Mouse (Mus musculus) C2C12 (cell line): Measurements from ENCODE around the gene Casc1. TPM values are rescaled to one million over a fixed set of nuclear protein-coding genes. Genes with fewer than 3 reads are reported as not detected.

Experiments used
- H3K27me3 ChIP-seq: one replicate; pipeline ENCODE4 v1.6.1; 2011; ENCODE audit not compliant: control insufficient read depth, insufficient read depth, insufficient read length
- H3K36me3 ChIP-seq: one replicate; pipeline ENCODE4 v1.6.1; 2011; ENCODE audit not compliant: control insufficient read depth, insufficient read depth
- H3K4me3 ChIP-seq: one replicate; pipeline ENCODE4 v1.5.1; 2011; ENCODE audit warnings: mild to moderate bottlenecking, control low read depth; ENCODE audit not compliant: poor library complexity, insufficient read depth, severe bottlenecking
- H3K79me2 ChIP-seq: one replicate; pipeline ENCODE4 v1.6.1; 2011; ENCODE audit not compliant: control insufficient read depth, insufficient read depth
- H3K79me3 ChIP-seq: one replicate; pipeline ENCODE4 v1.6.1; 2011; ENCODE audit warnings: low read depth, control low read depth
- H3ac ChIP-seq: one replicate; pipeline ENCODE3; 2011; ENCODE audit warnings: low read depth; ENCODE audit not compliant: control insufficient read depth, insufficient read length
- CEBPB ChIP-seq: IDR thresholded peaks from one replicate; pipeline ENCODE4 v1.6.1; 2011; ENCODE audit warnings: low read depth, mild to moderate bottlenecking, control low read depth, moderate library complexity
- CTCF ChIP-seq: IDR thresholded peaks from one replicate; pipeline ENCODE4 v1.5.1; 2011; ENCODE audit not compliant: control insufficient read depth, insufficient read depth, insufficient read length
- FOSL1 ChIP-seq: IDR thresholded peaks from one replicate; pipeline ENCODE4 v1.8.0; 2011; ENCODE audit warnings: mild to moderate bottlenecking, low read length; ENCODE audit not compliant: poor library complexity, insufficient read depth, severe bottlenecking
- MAX ChIP-seq: IDR thresholded peaks from one replicate; pipeline ENCODE4 v1.6.1; 2011; ENCODE audit warnings: mild to moderate bottlenecking, control low read depth
- MYOD1 ChIP-seq: IDR thresholded peaks from one replicate; pipeline ENCODE4 v1.6.1; 2011; ENCODE audit warnings: low read depth; ENCODE audit not compliant: control insufficient read depth, insufficient read length
- MYOG ChIP-seq: IDR thresholded peaks from one replicate; pipeline ENCODE4 v1.6.1; 2011; ENCODE audit not compliant: control insufficient read depth, insufficient read length; ENCODE audit errors: extremely low read depth
- USF1 ChIP-seq: IDR thresholded peaks from one replicate; pipeline ENCODE4 v1.6.1; 2011; ENCODE audit warnings: low read depth, mild to moderate bottlenecking, control low read depth, moderate library complexity
- polyA plus RNA-seq: library from polyadenylated mRNA; unstranded; fragments of >200 nt; fragmentation: generic; extraction: Trizol; gene quantifications from one replicate; pipeline ENCODE4 v1.2.1, GENCODE M21; 2012; ENCODE audit warnings: missing spikeins

The Casc1 gene
- polyA plus RNA-seq, 1 experiment, result 0.25 TPM

- Histone ChIP-seq H3K79me2 (peaks cover 54% of the 10 kb centered on the region), H3K36me3 (peaks cover 29% of the 10 kb centered on the region), H3K79me3 (peaks cover 49% of the 10 kb centered on the region), H3K27me3 (no peaks in the 10 kb centered on the region), H3K4me3 (peak overlapping the region; percentile 86), H3ac (peak overlapping the region; percentile 99)
- TF ChIP-seq MYOD1, result peak; percentile 46
- no peak for TF ChIP-seq MAX
- TF ChIP-seq FOSL1, result no peak
- TF ChIP-seq USF1, result no peak
- TF ChIP-seq CEBPB, result no peak
- TF ChIP-seq MYOG, result no peak
Measured at GRCm38 (mm10) chr6:145249291-145250184, 38.7 kb upstream of the Casc1 start.

- peaks cover 41% of the 10 kb centered on the region for H3K36me3 ChIP-seq
Measured at GRCm38 (mm10) chr6:145247886-145248285, 37.1 kb upstream of the Casc1 start.

GRCm38 (mm10) chr6:145246841-145247240, 36.0 kb upstream of the Casc1 start:
- peaks cover 61% of the 10 kb centered on the region for H3K79me3 ChIP-seq
- peaks cover 79% of the 10 kb centered on the region for H3K79me2 ChIP-seq
- no peak for TF ChIP-seq CEBPB
- no peak for TF ChIP-seq MYOG
- no peak for TF ChIP-seq MYOD1
- no peak for TF ChIP-seq FOSL1
- TF ChIP-seq CTCF, result no peak
- TF ChIP-seq MAX, result no peak
- no peak for TF ChIP-seq USF1
- H3K4me3 ChIP-seq, result no peak overlapping the region
- no peak overlapping the region for H3ac ChIP-seq
- H3K27me3 ChIP-seq, result no peaks in the 10 kb centered on the region
- peaks cover 43% of the 10 kb centered on the region for H3K36me3 ChIP-seq

More at GRCm38 (mm10) chr6:145247886-145248285, 37.1 kb upstream of the Casc1 start:
- Histone ChIP-seq H3K27me3 (no peaks in the 10 kb centered on the region), H3ac (no peak overlapping the region), H3K4me3 (no peak overlapping the region), H3K79me2 (peaks cover 69% of the 10 kb centered on the region), H3K79me3 (peaks cover 54% of the 10 kb centered on the region)
- TF ChIP-seq CEBPB (no peak), USF1 (no peak), MYOG (no peak), FOSL1 (no peak), MAX (no peak), CTCF (no peak), MYOD1 (no peak)

- Histone ChIP-seq H3ac (no peak overlapping the region), H3K36me3 (peaks cover 77% of the 10 kb centered on the region), H3K79me2 (peaks cover 97% of the 10 kb centered on the region), H3K79me3 (peaks cover 74% of the 10 kb centered on the region), H3K27me3 (no peaks in the 10 kb centered on the region), H3K4me3 (no peak overlapping the region)
- TF ChIP-seq MYOD1, result no peak
- TF ChIP-seq USF1, result no peak
- no peak for TF ChIP-seq CEBPB
- TF ChIP-seq MYOG, result no peak
- no peak for TF ChIP-seq FOSL1
- no peak for TF ChIP-seq MAX
- no peak for TF ChIP-seq CTCF
Measured at GRCm38 (mm10) chr6:145242521-145242920, 31.7 kb upstream of the Casc1 start.

GRCm38 (mm10) chr6:145240285-145240684, 29.5 kb upstream of the Casc1 start:
- no peak overlapping the region for H3K4me3 ChIP-seq
- peaks cover 97% of the 10 kb centered on the region for H3K79me2 ChIP-seq
- TF ChIP-seq MAX, result no peak
- no peak for TF ChIP-seq FOSL1
- TF ChIP-seq CTCF, result no peak
- no peak for TF ChIP-seq CEBPB
- no peak for TF ChIP-seq MYOG
- no peak for TF ChIP-seq USF1
- no peak for TF ChIP-seq MYOD1
- no peaks in the 10 kb centered on the region for H3K27me3 ChIP-seq
- no peak overlapping the region for H3ac ChIP-seq
- peaks cover 72% of the 10 kb centered on the region for H3K79me3 ChIP-seq
- H3K36me3 ChIP-seq, result peaks cover 69% of the 10 kb centered on the region
